Mouse (Mus musculus) kidney, postnatal 4 days (tissue): ENCODE measurements around the gene Bsn.

Experiments used
- DNase-seq, 2 experiments: peaks; one replicate each; pipeline ENCODE4 v3.0.0; 2021; ENCODE audit warnings: mixed read lengths in 2 of 2

The Bsn gene

GRCm38 (mm10) chr9:108052885-108053664, 137.1 kb downstream of the Bsn start, which contains the start of gene Amigo3:
Gene Amigo3 (plus strand): TSS chr9:108053159.
- DNase-seq: peak; percentile 98 to 99

GRCm38 (mm10) chr9:108052411-108052810, 137.8 kb downstream of the Bsn start:
- DNase-seq: no peak

GRCm38 (mm10) chr9:108051931-108052220, 138.3 kb downstream of the Bsn start:
- no peak for DNase-seq

- DNase-seq: no peak
Observed at GRCm38 (mm10) chr9:108051184-108051930, 138.8 kb downstream of the Bsn start.

- DNase-seq: no peak
Observed at GRCm38 (mm10) chr9:108049561-108050251, 140.5 kb downstream of the Bsn start.

- peak; percentile 96 to 98 for DNase-seq
Observed at GRCm38 (mm10) chr9:108049016-108049455, 141.1 kb downstream of the Bsn start, which contains the start of gene Gmppb. Gene Gmppb (plus strand): TSS chr9:108049242.

- no peak for DNase-seq
Observed at GRCm38 (mm10) chr9:108048566-108048955, 141.6 kb downstream of the Bsn start.

GRCm38 (mm10) chr9:108047601-108048565, 142.3 kb downstream of the Bsn start:
- DNase-seq: no peak

GRCm38 (mm10) chr9:108046582-108046981, 143.6 kb downstream of the Bsn start:
- DNase-seq: no peak
